Mouse (Mus musculus): ENCODE data around the gene Krt71. TPM values are rescaled to one million over a fixed set of nuclear protein-coding genes. Genes with fewer than 3 reads are reported as not detected.
"Not testable (repeated sequence)": the region's sequence is repeated elsewhere in the genome, so short reads cannot be mapped to it uniquely, and the experiment has no call there.

Krt71 gene
- polyA plus RNA-seq, 1 experiment from 2014 or later: not detected

DNA sequence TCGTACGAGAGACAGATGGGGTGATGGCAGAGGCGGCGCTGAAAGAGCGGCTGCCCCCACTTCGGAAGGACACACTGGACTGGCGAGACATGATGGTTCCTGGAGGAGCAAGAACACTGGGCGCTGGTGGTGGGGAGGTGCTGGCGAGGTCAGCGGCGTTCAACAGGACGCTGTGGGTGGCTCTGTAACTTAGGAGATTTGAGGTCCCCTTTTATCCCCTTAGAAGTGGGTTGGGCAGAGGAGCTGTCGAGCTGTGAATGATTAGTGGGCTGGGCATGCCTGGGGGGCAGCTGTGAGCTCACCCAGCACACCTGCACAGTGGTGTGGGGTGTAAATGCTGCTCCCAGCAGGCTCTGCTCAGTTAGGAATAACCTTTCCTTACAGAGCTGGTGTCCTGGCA lies 30.2 kb downstream of the Krt71 start, which contains the start of gene Krt5:
Krt5 (minus strand) TSS at position 179 of the 400 bp plus-strand sequence.
- WGBS: 76% methylated on average over 13 of the region's 13 CpGs
- no peak within 1 kb of the TSS for H3K27ac ChIP-seq (replicated peaks)
- no peaks in the 10 kb centered on the region for H3K27me3 ChIP-seq
- ATAC-seq (ENCODE audit: low read depth): no peak
- H3K4me1 ChIP-seq (replicated peaks): no peaks in the 10 kb centered on the region
- no peaks in the 10 kb centered on the region for H3K36me3 ChIP-seq
- no peak within 1 kb of the TSS for H3K4me2 ChIP-seq
- no peaks in the 10 kb centered on the region for H3K9me3 ChIP-seq
- H3K9ac ChIP-seq: no peak within 1 kb of the TSS
- H3K4me3 ChIP-seq: no peak within 1 kb of the TSS

DNA sequence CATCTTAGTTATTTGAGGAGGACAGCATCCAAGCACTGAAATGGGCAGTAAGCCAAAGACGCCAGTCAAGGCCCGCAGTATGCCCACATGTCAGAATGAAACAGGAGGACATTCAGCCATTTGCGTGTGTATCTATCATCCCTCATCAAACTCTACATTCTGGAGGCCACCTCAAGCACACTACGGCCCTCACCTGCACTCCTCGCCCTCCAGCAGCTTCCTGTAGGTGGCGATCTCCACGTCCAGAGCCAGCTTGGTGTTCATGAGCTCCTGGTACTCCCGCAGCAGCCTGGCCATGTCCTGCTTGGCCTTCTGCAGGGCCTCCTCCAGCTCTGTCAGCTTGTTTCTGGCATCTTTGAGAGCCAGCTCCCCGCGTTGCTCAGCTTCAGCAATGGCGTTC lies 34.2 kb downstream of the Krt71 start:
- no peak overlapping the region for H3K4me2 ChIP-seq
- no peak for ATAC-seq (ENCODE audit: low read depth)
- 72% methylated on average over 11 of the region's 11 CpGs for WGBS

DNA sequence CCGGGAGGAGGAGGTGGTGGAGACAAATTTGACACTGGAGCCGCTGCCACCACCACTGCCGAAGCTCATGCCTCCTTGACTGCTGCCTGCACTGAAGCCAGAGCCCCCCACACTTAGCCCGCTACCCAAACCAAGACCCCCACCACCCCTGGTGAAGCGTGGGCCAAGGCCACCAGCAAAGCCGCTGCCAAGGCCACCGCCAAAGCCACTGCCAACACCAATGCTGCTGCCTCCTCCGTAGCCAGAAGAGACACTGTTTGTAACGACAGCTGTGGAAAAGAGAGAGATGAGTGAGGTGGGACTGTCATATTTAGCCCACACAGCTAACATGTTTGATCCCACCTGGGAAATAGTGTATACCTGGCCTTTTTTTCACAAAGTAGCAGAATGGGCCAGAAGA lies 35.5 kb downstream of the Krt71 start:
- Histone ChIP-seq H3K9ac (no peak overlapping the region), H3K9me3 (no peaks in the 10 kb centered on the region), H3K4me3 (no peak overlapping the region), H3K36me3 (no peaks in the 10 kb centered on the region), H3K4me1 (replicated peaks) (no peaks in the 10 kb centered on the region), H3K27me3 (no peaks in the 10 kb centered on the region; the same call in 1 of the 2 replicates), H3K4me2 (no peak overlapping the region), H3K27ac (replicated peaks) (no peak overlapping the region)
- no peak for ATAC-seq (ENCODE audit: low read depth)
- 89% methylated on average over 9 of the region's 9 CpGs for WGBS

More for the DNA sequence above, 34.2 kb downstream of the Krt71 start:
- Histone ChIP-seq H3K27ac (replicated peaks) (no peak overlapping the region), H3K4me1 (replicated peaks) (no peaks in the 10 kb centered on the region), H3K9me3 (no peaks in the 10 kb centered on the region), H3K9ac (no peak overlapping the region), H3K4me3 (no peak overlapping the region), H3K27me3 (no peaks in the 10 kb centered on the region; the same call in 1 of the 2 replicates), H3K36me3 (no peaks in the 10 kb centered on the region)

DNA sequence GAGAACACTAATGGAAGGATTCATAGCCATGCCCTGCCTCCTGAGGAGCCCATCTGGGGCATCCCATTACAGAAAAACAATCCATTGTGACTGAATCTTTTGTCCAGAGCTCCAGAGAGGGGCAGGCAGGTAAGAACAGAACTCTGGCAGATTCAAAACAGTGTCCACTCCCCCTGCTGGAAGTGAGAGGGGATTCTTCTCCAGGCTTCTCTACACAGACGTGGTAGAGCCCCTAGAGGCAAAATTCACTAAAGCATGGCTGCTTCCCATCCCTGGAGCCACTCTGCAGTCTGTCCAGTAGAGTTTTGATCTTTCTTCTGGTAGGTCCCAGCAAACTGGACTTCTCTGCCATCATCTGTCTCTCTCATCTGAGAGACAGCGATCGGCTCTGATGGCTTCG lies 38.8 kb downstream of the Krt71 start:
- Histone ChIP-seq H3K9ac (no peak overlapping the region), H3K36me3 (no peaks in the 10 kb centered on the region), H3K27ac (replicated peaks) (no peak overlapping the region), H3K4me1 (replicated peaks) (no peaks in the 10 kb centered on the region), H3K9me3 (no peaks in the 10 kb centered on the region), H3K27me3 (no peaks in the 10 kb centered on the region; the same call in 1 of the 2 replicates), H3K4me2 (no peak overlapping the region), H3K4me3 (no peak overlapping the region)
- ATAC-seq (ENCODE audit: low read depth): no peak
- WGBS: 73% methylated on average over 4 of the region's 4 CpGs

DNA sequence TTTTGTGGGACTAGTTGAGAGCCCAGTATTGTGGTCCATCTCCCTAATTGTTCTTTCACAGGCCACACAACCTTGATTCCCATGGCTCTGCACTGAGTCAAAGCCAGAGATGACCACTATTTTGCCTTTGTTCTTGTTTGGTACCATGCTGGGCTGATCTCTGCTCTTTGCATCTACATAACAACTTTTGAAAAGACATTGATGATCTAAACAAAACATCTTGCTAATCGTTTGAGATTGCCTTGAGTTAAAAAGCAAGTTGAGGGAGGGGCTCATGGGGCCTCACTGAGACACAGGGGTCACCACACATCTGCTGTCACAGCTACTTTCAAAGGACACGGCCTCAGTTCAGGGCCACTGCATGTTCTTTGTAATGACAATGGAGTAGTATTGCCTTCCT lies 40.5 kb downstream of the Krt71 start:
- Histone ChIP-seq H3K4me3 (no peak overlapping the region), H3K4me2 (no peak overlapping the region), H3K27ac (replicated peaks) (no peak overlapping the region), H3K9ac (no peak overlapping the region), H3K4me1 (replicated peaks) (no peaks in the 10 kb centered on the region), H3K9me3 (no peaks in the 10 kb centered on the region), H3K27me3 (no peaks in the 10 kb centered on the region), H3K36me3 (no peaks in the 10 kb centered on the region)
- 4% methylated on average over 2 of the region's 2 CpGs for WGBS
- no peak for ATAC-seq (ENCODE audit: low read depth)

DNA sequence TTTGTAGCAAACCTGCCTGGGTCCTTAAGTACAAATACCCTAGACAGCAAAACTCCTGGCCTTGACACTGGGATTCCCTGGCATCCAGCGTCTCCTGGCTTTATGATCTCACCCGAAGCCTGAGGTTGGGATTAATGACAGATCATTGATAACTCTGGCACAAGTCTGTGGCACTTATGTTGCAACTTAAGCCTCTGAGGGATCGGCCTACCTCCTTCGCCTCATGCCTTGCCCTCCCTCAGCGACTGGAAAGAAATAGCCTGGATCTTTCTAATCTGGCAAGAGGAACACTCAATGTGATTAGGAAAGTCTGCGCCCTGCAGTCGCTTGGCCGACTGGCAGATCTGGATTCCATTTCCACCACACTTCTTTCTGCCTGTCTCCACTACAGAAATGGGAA lies 43.0 kb downstream of the Krt71 start:
- Histone ChIP-seq H3K27me3 (no peaks in the 10 kb centered on the region), H3K9me3 (no peaks in the 10 kb centered on the region), H3K4me2 (no peak overlapping the region), H3K36me3 (no peaks in the 10 kb centered on the region), H3K9ac (no peak overlapping the region), H3K4me3 (no peak overlapping the region), H3K4me1 (replicated peaks) (no peaks in the 10 kb centered on the region), H3K27ac (replicated peaks) (no peak overlapping the region)
- ATAC-seq (ENCODE audit: low read depth): no peak
- WGBS: 87% methylated on average over 8 of the region's 8 CpGs

DNA sequence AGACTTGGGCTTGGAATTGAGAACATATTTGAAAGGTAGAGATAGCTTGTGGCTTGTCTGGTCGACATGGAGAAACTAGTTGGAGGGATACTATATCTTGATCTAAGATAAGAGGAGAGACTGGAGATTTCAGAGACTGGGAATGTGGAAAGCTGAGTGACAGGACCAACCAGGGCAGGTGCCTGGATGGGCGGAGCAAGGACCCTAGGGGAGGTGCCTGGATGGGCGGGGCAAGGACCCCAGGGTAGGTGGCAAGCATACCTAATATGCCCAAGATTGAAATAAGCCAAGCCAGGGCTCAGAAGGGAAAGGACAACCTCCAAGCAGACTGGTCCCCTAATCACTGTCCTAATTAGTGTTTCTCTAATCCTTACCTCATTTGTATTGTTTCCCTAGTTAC lies 43.7 kb downstream of the Krt71 start:
- no peaks in the 10 kb centered on the region for H3K9me3 ChIP-seq
- no peaks in the 10 kb centered on the region for H3K27me3 ChIP-seq
- WGBS: 66% methylated on average over 3 of the region's 3 CpGs
- H3K4me1 ChIP-seq (replicated peaks): no peaks in the 10 kb centered on the region
- H3K4me3 ChIP-seq: no peak overlapping the region
- no peak overlapping the region for H3K27ac ChIP-seq (replicated peaks)
- H3K4me2 ChIP-seq: no peak overlapping the region
- H3K36me3 ChIP-seq: no peaks in the 10 kb centered on the region
- no peak for ATAC-seq (ENCODE audit: low read depth)
- no peak overlapping the region for H3K9ac ChIP-seq

DNA sequence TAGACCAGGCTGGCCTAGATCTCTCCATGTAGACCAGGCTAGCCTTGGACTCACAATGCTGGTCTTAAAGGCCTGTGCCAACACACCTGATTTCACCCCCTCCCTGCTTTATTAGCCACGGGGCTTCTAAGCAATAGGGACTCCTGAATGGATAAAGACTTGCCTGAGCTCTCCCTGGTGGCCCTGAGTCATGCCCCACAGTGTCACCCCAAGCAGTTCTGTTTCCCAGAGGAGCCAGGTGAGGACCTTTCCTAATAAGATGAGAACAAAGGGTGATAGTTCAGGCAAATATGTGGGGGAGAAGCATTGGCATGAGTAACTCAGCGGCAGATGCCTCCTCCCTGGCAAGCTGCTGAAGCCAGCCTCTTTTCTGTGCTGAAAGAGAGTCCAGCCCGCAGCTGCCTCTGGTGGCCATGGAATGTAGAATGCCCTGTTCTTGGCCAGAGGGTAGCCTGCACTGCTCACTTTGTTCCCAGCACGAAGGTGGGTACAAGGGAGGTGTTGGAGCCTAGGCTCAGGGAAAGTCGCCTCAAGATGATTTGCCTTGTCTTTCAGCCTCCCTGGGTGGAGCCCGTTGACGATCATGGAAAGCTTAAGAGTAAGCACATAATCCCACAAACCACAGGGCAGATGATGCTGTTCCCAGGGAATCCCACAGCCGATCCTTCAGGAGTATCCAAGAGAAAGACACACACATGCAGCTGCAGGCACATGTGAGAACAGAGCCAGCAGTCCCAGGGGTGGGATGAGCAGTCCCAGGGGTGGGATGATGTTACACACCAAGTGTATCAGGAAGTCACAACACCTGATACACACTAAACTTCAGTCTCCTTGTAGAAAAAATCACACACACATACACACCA lies 45.4 kb downstream of the Krt71 start:
- no peak for ATAC-seq (ENCODE audit: low read depth)
- H3K4me1 ChIP-seq (replicated peaks): no peaks in the 10 kb centered on the region
- H3K36me3 ChIP-seq: no peaks in the 10 kb centered on the region
- 79% methylated on average over 8 of the region's 8 CpGs for WGBS
- H3K4me3 ChIP-seq: no peak overlapping the region
- no peak overlapping the region for H3K4me2 ChIP-seq
- no peak overlapping the region for H3K9ac ChIP-seq
- no peaks in the 10 kb centered on the region for H3K27me3 ChIP-seq
- H3K27ac ChIP-seq (replicated peaks): no peak overlapping the region
- no peaks in the 10 kb centered on the region for H3K9me3 ChIP-seq

DNA sequence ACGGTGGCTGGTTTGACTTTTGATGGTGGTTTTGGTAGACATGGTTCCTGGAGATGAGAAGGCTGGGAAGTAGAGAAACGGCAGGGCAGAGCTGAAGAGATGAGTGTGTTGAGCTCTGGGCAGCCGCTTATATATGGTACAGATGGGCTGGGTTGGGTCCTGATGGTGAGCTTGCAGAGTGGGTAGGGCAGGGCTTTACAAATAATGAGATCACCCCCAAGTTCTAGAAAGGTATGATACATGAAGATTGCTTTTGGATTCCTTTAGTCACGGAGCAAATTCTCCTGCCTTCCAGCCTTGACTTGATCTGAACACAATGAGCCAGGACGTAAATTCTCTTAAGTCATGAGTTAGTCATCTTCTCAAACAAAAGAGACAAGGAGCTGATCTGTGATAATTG lies 48.7 kb downstream of the Krt71 start, which contains the start of gene Krt6a:
Krt6a (minus strand) TSS at position 101 of the 400 bp plus-strand sequence.
- WGBS: 84% methylated on average over 5 of the region's 5 CpGs
- H3K27me3 ChIP-seq: no peaks in the 10 kb centered on the region
- no peak within 1 kb of the TSS for H3K9ac ChIP-seq
- no peak within 1 kb of the TSS for H3K27ac ChIP-seq (replicated peaks)
- H3K9me3 ChIP-seq: no peaks in the 10 kb centered on the region
- H3K4me2 ChIP-seq: no peak within 1 kb of the TSS
- H3K36me3 ChIP-seq: no peaks in the 10 kb centered on the region
- H3K4me3 ChIP-seq: no peak within 1 kb of the TSS
- ATAC-seq (ENCODE audit: low read depth): no peak
- H3K4me1 ChIP-seq (replicated peaks): no peaks in the 10 kb centered on the region

DNA sequence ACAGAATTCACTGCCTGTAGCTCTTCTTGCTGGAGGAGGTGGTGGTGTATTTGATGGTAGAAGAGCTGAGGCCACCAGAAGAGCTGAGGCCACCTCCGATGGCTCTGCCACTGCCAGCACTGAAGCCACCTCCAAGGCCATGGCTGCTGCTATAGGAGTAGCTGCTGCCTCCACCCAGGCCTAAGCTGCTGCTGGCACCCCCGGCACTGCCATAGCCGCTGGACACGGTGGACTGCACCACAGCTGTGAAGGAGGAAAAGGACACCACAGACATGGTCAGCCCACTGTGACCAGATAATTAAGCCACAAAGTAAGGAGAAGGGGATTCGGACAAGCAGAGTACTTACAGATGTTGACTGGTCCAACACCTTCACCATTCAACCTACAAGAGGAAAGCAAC lies 52.4 kb downstream of the Krt71 start:
- 95% methylated on average over 5 of the region's 5 CpGs for WGBS
- H3K4me2 ChIP-seq; H3K4me3 ChIP-seq; H3K27ac ChIP-seq (replicated peaks); H3K36me3 ChIP-seq; H3K4me1 ChIP-seq (replicated peaks); H3K27me3 ChIP-seq; H3K9ac ChIP-seq; H3K9me3 ChIP-seq; ATAC-seq (ENCODE audit: low read depth): not testable (repeated sequence)

DNA sequence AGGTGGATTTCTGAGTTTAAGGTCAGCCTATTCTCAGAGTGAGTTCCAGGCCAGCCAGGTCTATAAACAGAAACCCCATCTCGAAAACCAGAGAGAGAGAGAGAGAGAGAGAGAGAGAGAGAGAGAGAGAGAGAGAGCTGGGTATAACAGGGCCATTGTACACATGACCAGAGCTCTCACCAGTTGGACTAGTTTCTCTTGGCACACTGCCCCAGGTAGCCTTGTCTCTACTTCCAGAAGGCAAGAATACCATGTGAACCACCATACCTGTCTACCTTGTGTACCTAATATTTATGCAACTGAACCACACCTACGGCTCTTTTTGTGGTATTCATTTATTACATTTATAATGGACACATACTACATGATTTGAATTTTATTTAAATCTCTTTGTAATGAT lies 54.7 kb downstream of the Krt71 start:
- H3K9ac ChIP-seq: no peak overlapping the region
- ATAC-seq (ENCODE audit: low read depth): no peak
- 66% methylated on average over 2 of the region's 2 CpGs for WGBS

More for the DNA sequence above, 54.7 kb downstream of the Krt71 start:
- no peaks in the 10 kb centered on the region for H3K27me3 ChIP-seq
- no peak overlapping the region for H3K4me3 ChIP-seq
- H3K9me3 ChIP-seq: no peaks in the 10 kb centered on the region
- no peaks in the 10 kb centered on the region for H3K4me1 ChIP-seq (replicated peaks)
- no peak overlapping the region for H3K27ac ChIP-seq (replicated peaks)
- H3K4me2 ChIP-seq: no peak overlapping the region
- no peaks in the 10 kb centered on the region for H3K36me3 ChIP-seq

All from neural tube, embryonic 13.5 days (tissue).